Mouse (Mus musculus) E14TG2a.4 (cell line): Measurements from ENCODE around the gene Foxp1.

Experiments
- CTCF ChIP-seq: conservative IDR thresholded peaks from 2 replicates; pipeline ENCODE4 v1.5.1; 2014; ENCODE audit warnings: low read length
- NANOG ChIP-seq: IDR thresholded peaks from 2 replicates; pipeline ENCODE4 v1.6.1; 2014; ENCODE audit warnings: borderline replicate concordance, low read length, mixed read lengths
- POU5F1 ChIP-seq: IDR thresholded peaks from 2 replicates; pipeline ENCODE4 v1.6.1; 2014; ENCODE audit warnings: low read length, borderline replicate concordance

- TF ChIP-seq CTCF (no peak), NANOG (no peak), POU5F1 (no peak)
These were observed 17.6 kb upstream of the Foxp1 start for GRCm38 (mm10) chr6:99540146-99540545.
